Mouse (Mus musculus): Measurements from ENCODE around the gene Cd248. TPM values are rescaled to one million over a fixed set of nuclear protein-coding genes. Genes with fewer than 3 reads are reported as not detected.
A peak's percentile ranks its signal among the peaks of the same experiment; 100 is the strongest.

Cd248 gene
- total RNA-seq, 4 experiments from 2014 or later: 5.3 to 6.6 (median 6.1) TPM

GRCm38 (mm10) chr19:5052166-5052822 lies 15.6 kb upstream of the Cd248 start:
- DNase-seq (ENCODE audit: low spot score in 2 of 2): peak; percentile 29 to 69

DNA sequence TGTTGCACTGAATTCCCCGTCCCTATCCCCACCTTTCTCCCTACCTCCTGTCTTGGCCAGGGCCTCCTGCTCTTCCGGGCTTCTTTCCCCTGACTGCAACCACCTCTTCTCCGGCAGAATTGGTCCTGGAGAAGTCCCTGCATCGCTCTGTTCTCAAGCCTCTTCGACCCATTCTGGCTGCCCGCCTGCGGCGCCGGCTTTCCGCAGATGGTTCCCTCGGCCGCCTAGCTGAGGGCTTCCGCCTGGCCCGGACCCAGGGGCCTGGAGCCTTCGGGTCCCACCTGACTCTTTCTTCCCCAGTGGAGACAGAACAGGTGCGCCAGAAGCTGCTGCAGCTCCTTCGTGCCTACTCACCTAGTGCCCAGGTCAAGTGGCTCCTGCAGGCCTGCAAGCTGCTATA lies 15.0 kb upstream of the Cd248 start:
- no peak for DNase-seq (ENCODE audit: low spot score in 2 of 2)

GRCm38 (mm10) chr19:5053909-5054308 lies 14.0 kb upstream of the Cd248 start:
- peak in 1 of 2 experiments; percentile 46 for DNase-seq (ENCODE audit: low spot score in 2 of 2)

DNA sequence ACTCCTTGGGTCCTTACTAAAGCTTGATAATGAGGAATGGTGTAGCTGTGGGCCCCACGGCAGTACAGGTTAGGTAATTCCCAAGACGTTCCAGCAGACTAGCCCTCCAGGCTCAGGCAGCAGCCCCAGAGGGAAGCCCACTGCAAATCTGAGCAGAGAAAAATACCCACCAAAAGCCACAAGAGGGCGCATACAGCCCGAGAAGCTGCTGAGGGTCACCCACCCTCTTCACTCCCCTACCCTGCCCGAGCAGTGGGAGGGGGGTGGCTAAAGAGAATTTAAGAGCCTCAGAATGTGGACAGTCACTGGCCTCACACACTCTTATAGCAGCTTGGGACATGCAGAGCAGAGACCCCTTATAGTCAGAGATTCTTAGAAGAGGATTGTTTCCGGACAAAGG lies 11.6 kb upstream of the Cd248 start:
- peak in 1 of 2 experiments; percentile 30 for DNase-seq (ENCODE audit: low spot score in 2 of 2)

DNA sequence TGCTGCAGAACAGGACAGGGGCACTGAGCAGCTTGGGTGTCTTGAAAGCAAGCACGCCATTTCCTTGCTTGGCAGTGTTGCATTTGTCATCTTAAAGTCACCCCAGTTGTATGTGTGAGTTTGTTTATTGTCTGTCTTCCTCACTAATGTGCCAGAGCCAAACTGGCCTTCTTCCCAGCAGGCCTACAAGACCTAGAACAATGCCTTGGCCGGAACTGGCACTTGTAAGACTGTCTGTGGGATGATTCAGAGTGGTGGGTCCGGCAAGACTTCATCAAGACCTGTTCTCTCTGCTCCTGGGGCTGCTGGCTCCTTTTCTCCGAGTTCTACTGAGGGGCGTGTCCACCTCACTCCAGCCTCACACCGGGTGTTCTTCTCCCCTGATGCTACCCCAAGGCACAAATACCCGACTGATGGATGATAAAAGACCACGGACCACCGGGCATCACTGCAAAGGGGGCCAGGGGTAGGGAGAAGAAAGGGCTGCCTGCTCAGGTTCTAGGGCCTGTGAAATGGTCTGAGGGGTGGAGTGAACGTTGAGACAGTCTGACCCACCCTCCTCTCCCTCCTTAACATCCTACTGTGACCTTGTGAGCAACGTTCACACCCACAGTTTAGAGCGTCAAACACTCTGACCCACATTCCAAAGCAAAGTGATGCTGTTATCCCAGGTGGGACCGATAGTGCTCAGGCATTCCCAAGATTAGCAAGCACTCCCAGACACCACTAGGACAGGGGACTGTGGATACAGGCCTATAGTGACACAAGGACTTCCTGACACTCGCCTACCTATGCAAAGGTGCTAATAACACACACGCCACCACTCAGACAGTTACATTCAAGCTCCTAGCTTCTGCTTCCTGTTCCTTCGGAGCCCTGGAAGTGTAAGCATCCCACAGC lies 9.8 kb upstream of the Cd248 start:
- peak in 1 of 2 experiments; percentile 21 for DNase-seq (ENCODE audit: low spot score in 2 of 2)

DNA sequence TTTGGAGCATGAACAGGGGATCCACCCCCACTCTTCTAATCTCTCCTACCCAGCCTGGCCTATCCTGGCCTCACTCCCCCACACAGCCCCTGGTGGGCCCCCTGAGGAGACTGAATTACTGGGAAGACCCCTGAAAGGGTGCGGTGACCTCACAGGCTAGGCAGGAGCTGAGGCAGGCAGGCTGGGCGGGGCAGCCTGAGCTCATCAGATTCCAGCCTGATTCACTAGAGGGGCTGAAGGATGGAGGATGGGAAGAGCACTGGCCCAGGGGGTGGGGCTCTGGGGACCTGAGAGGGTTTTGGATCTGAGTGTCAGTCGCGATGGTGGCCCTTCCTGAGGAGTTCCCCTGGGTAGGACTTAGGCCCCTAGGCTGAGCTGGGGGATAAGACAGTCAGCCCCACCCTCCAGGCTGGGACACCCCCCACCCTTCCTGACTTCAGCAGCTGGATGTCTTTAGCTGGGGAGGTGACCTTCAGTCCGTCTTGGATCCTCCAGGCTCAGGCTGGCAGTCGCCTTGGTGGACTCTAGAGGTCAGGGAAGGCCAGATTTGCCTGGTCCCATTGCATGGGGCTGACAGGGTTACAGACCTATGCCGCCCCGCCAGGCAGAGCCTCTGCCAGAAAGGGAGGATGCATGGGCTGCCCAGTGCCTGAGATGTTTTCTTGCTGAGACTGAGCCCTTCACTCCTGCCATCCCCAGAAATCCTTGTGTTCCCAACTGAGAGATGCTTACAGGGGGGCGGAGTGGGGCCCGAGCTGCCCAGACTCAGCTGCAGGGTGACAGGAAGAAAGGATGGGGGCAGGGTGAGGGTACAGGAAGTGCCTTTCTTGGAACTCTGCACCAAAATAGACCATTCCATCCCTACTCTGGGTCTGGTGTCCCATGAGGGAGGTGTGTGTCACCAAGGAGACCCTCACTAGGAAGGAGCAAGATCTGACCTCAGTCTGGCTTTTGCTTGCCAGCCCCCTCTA lies 8.8 kb upstream of the Cd248 start:
- DNase-seq (ENCODE audit: low spot score in 2 of 2): no peak

GRCm38 (mm10) chr19:5060365-5061330 lies 7.2 kb upstream of the Cd248 start:
- DNase-seq (ENCODE audit: low spot score in 2 of 2): no peak

- DNase-seq (ENCODE audit: low spot score in 2 of 2): no peak
Measured at GRCm38 (mm10) chr19:5062041-5062440, 5.8 kb upstream of the Cd248 start.

DNA sequence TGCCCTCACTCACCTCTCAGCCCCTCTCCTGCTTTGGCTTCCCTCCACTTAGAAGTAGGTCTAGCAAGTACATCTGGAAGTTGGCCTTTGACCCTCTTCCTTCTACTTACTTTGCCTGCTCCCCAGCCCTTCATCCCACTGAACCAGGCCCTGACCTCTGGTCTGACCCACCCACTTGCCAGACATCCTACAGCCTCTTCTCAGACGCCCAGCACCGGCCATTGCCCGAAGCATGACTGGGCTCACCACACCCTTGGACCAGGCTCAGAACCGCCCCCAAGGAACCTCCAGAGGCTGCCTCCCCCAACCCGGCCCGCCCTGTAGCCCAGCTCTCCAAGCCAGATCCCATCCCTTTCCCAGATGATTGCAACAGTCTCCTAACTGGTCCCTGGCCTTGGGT lies 5.4 kb upstream of the Cd248 start:
- no peak for DNase-seq (ENCODE audit: low spot score in 2 of 2)

GRCm38 (mm10) chr19:5065104-5065503 lies 2.8 kb upstream of the Cd248 start:
- no peak for DNase-seq (ENCODE audit: low spot score in 2 of 2)

GRCm38 (mm10) chr19:5067040-5067799 lies 658 bp upstream of the Cd248 start:
- DNase-seq (ENCODE audit: low spot score in 2 of 2): no peak

GRCm38 (mm10) chr19:5068570-5069234 lies 824 bp downstream of the Cd248 start:
- no peak for DNase-seq (ENCODE audit: low spot score in 2 of 2)

DNA sequence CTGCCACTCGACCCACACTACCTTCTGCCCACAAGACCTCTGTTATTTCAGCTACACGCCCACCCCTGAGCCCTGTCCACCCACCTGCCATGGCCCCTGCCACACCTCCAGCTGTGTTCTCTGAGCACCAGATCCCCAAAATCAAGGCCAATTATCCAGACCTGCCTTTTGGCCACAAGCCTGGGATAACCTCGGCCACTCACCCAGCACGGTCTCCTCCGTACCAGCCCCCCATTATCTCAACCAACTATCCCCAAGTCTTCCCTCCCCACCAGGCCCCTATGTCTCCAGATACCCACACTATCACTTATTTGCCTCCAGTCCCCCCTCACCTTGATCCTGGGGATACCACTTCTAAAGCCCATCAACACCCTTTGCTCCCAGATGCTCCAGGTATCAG lies 1.6 kb downstream of the Cd248 start:
- DNase-seq (ENCODE audit: low spot score in 2 of 2): no peak

GRCm38 (mm10) chr19:5069978-5070377 lies 2.1 kb downstream of the Cd248 start:
- no peak for DNase-seq (ENCODE audit: low spot score in 2 of 2)

- no peak for DNase-seq (ENCODE audit: low spot score in 2 of 2)
Measured at GRCm38 (mm10) chr19:5071077-5071476, 3.2 kb downstream of the Cd248 start.

- peak in 1 of 2 experiments; percentile 33 for DNase-seq (ENCODE audit: low spot score in 2 of 2)
Measured at GRCm38 (mm10) chr19:5071545-5072369, 3.9 kb downstream of the Cd248 start.

- no peak for DNase-seq (ENCODE audit: low spot score in 2 of 2)
Measured at GRCm38 (mm10) chr19:5072389-5073019, 4.6 kb downstream of the Cd248 start.

GRCm38 (mm10) chr19:5073028-5073427 lies 5.2 kb downstream of the Cd248 start:
- no peak for DNase-seq (ENCODE audit: low spot score in 2 of 2)
